Mouse (Mus musculus) layer of hippocampus, adult 2 months (tissue): ENCODE data around the gene Spef2. TPM values are rescaled to one million over a fixed set of nuclear protein-coding genes. Genes with fewer than 3 reads are reported as not detected.
"Not testable (repeated sequence)": the region's sequence is repeated elsewhere in the genome, so short reads cannot be mapped to it uniquely, and the experiment has no call there.

ENCODE experiments used
- DNase-seq, 2 experiments: peaks; one replicate each; pipeline ENCODE4 v3.0.0; 2022; ENCODE audit warnings: low spot score in 2 of 2
- H3K27ac ChIP-seq: fragments of 200-600 bp; 2 replicates; pipeline ENCODE4 v1.8.1; 2022
- H3K4me3 ChIP-seq: fragments of 200-600 bp; 2 replicates; pipeline ENCODE4 v1.8.1; 2022; ENCODE audit warnings: mild to moderate bottlenecking
- CTCF ChIP-seq: fragments of 200-600 bp; conservative IDR thresholded peaks from 2 replicates; pipeline ENCODE4 v1.8.1; 2022; ENCODE audit warnings: antibody characterized with exemption, mild to moderate bottlenecking, moderate library complexity
- total RNA-seq, 2 experiments: library from RNA; stranded (reverse); gene quantifications; 2 replicates each; pipeline ENCODE4 v1.2.3; 2021

The Spef2 gene
- total RNA-seq, 2 experiments from 2014 or later, result 2.2 to 2.3 TPM

DNA sequence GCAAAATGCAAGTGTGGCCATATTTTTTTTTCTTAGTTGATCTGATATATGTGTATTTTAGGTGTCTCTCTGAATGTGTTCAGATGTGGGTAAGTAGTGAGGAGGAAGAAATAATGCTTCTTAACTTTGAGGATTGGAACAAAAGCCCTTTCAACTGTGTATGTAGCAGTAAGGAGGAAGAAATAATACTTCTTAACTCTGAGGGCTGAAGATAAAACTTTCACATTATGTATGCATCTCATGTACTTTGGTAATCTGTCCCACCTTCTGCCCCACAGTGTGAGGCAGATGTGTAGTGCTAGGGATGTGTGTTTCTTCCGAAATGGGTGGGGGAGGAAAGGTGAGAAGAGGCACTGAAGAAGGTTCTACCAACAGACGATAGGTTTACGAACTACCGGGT lies 181.4 kb downstream of the Spef2 start:
- no peak overlapping the region for H3K4me3 ChIP-seq
- no peak for TF ChIP-seq CTCF
- DNase-seq, result no peak
- H3K27ac ChIP-seq, result no peak overlapping the region

DNA sequence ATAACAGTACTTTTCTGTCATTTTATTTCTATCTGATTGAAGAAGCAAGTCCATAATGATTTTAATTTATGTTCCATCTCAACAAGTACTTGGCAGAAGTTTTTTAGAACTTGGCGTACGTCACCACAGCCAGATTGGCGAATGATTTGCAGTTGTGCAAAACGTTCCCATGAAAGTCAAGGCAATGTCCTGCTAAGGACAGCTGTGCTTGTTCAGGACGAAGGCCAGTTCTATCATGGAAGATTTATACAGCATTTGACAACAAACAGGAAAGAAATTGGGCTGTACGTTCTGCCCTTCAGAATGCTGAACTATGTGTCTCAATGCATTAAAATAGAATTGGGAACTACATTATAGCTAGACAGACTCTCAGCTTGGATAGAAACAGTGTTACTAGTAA lies 183.3 kb downstream of the Spef2 start:
- Histone ChIP-seq H3K27ac (peak overlapping the region; percentile 43; the same call in 1 of the 2 replicates), H3K4me3 (no peak overlapping the region)
- DNase-seq, result peak in 1 of 2 experiments; percentile 26
- TF ChIP-seq CTCF, result no peak

DNA sequence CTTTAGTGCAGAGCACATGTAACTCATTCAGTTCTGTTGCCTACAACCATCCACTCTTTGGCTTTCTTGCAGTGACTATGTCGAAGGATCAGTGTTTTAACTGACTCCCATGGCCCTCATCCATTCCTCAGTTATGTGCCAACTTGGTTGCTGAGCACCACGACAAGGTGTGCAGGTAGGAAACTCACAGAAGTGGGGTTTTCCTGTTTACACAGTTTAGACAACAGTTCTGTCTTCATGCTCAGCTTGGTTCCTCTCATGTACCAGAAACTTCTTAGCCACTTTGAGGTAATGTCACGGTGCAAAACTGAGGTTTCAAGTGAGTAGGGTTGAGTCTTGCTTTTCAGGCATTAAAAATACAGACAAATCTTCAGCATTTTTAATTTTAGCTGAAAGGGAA lies 184.5 kb downstream of the Spef2 start:
- no peak for TF ChIP-seq CTCF
- no peak overlapping the region for H3K27ac ChIP-seq
- DNase-seq, result no peak
- H3K4me3 ChIP-seq, result no peak overlapping the region

DNA sequence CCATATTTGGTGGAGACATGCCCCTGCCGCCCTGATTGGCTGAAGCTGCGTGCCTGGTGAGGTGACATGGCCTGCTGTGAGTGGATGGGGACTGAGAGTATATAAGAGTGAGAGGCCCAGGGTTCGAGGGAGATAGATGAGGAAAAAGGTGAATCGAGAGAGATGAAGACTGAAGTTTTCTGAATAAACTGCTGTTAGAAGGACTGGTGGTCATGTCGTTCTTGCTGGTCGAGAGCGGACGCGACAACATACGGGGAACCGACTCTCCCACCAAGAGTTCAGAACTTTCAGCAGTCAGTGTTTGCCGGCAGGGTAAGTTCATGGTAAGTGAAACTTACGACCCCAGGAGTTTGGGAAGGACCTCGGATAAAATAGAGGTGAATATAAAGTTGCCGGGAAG lies 191.4 kb downstream of the Spef2 start:
- not testable (repeated sequence) for H3K4me3 ChIP-seq, H3K27ac ChIP-seq, DNase-seq

DNA sequence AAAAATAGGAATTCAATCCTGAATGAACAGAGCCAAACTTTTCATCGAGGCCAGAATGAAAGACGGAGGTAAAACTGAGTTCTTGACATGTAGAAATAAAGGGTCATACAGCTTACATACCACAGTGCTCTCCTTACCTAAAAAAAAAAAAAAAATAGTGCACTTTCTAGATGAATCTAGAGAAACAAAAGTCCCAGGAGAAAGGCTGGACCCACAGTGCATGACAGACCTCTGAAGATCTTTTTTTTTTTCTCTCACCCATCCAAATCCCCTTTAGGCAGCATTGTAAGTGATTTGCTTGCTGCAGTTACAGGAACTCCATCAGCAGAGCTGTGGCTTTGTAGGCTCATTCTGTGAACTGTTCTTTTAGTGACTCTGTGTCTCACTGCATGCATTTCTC lies 199.7 kb downstream of the Spef2 start:
- no peak overlapping the region for H3K4me3 ChIP-seq
- H3K27ac ChIP-seq, result no peak overlapping the region
- no peak for TF ChIP-seq CTCF
- DNase-seq, result no peak

DNA sequence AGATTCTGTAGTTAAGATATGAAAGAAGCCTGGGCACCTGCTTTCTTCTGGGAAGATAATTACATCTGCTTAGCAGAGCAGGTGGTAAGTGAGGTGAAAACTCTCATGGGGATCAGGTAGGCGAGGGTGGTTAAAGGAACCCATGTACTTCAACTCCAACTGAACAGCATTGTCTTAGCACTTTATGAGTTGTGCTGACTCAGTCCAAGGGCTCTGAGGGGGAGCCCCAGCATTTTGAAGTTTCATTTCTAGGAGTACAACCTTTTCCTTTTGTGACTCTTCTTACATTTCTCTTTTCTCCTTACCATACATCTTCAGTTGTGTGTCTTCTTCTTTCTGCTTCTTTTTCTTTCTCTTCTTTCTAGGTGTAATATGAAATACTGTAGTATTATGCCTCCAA lies 213.5 kb downstream of the Spef2 start:
- TF ChIP-seq CTCF, result no peak
- no peak overlapping the region for H3K27ac ChIP-seq
- no peak for DNase-seq
- no peak overlapping the region for H3K4me3 ChIP-seq

DNA sequence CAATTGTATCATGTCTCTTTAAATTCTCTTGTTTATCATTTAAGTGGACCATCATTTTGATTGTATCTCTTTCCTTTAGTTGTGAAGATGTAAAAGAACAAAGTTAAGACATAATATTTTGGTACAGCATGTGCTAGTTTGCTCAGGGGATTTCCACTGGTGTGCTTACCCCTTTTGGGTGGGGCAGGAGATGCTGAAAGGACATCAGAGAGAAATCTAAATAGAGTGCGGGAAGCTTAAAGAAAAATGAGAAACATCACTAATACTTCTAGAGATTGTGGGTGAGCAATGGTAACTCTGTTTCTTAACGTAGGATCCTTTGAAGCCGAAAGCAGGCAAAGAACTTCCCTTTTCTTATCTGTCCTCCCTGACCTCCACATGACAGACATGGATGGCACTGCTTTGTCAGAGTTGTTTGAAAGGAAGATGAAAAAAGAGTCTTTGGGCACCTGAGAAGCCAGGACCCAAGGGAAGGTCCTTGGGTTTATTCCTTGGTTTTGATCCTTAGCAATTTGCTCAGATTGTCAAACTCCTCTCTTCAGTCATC lies 215.2 kb downstream of the Spef2 start:
- Histone ChIP-seq H3K4me3 (no peak overlapping the region), H3K27ac (no peak overlapping the region)
- no peak for TF ChIP-seq CTCF
- DNase-seq, result no peak

DNA sequence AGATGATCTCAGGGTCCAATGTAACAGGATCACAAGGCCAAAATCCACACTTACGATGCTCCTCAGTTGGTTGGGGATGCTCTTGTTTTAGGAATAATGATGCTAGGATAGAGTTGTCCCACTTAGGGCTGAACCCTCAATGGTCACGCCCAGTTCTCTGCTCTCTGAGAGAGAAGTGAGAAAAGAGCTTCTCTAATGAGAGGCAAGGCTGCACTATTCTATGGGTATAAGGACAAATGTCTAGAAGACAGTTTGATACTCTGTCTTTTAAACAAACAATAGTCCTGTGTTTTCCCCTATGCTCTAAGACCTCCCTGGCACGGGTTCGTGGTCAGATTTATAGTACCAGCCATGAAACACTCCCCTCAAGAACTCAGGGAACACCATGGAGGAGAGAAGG lies 218.6 kb downstream of the Spef2 start, which contains the start of gene Il7r:
TSS of gene Il7r (minus strand) at position 101 of the 400 bp plus-strand sequence.
- H3K27ac ChIP-seq, result no peak within 1 kb of the TSS
- TF ChIP-seq CTCF, result no peak
- no peak within 1 kb of the TSS for H3K4me3 ChIP-seq
- DNase-seq, result no peak

DNA sequence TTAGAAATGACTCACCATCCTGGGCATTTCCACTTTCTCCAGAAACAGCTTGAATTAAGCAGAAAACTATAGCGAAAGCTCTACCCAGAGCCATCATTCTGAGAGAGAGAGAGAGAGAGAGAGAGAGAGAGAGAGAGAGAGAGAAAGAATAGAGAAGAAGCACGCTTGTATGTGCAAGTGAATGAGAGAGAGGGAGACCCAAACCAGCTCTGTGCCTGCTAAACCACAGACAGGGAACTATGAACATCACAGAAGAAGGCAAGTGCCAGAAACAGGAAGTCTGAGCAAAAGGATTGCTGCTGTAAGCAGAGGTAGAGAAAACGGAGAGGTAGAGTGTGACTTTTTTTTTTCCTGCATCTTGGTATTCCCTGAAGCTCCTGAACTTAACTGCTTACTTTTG lies 219.0 kb downstream of the Spef2 start:
- no peak for DNase-seq
- TF ChIP-seq CTCF, result no peak
- Histone ChIP-seq H3K4me3 (no peak overlapping the region), H3K27ac (no peak overlapping the region)

Other genes starting within 250 kb of the Spef2 start
- gene Il7r, start 218.7 kb downstream of the Spef2 start, total RNA-seq, result under 1 TPM; 0.33 to 0.88 TPM